Mouse (Mus musculus): Measurements from ENCODE around the gene Gm13283. TPM values are rescaled to one million over a fixed set of nuclear protein-coding genes. Genes with fewer than 3 reads are reported as not detected.
"Not testable (repeated sequence)": the region's sequence is repeated elsewhere in the genome, so short reads cannot be mapped to it uniquely, and the experiment has no call there.

Gene Gm13283
- total RNA-seq, 2 experiments from 2014 or later: 0.20 TPM; not detected in 1

DNA sequence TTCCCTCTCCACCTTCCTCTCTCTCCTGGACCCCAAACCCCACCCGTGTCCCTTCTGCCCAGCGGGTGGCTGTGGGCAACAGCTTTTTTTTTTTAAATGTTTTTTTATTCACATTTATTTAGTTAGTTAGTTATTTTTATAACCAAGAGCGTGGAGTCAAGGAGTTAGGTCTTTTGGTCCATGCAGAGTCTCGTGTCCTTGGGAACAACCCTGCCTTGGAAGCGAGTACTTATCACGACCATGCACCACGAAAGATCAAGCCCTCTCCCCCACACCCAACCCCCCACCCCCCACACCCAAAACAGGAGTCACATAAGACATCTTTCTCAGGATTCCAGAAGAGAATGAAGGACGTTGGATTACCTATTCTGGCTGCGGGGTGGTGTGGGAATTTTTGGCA, 2.4 kb downstream of the Gm13283 start:
- DNase-seq: not testable (repeated sequence)

DNA sequence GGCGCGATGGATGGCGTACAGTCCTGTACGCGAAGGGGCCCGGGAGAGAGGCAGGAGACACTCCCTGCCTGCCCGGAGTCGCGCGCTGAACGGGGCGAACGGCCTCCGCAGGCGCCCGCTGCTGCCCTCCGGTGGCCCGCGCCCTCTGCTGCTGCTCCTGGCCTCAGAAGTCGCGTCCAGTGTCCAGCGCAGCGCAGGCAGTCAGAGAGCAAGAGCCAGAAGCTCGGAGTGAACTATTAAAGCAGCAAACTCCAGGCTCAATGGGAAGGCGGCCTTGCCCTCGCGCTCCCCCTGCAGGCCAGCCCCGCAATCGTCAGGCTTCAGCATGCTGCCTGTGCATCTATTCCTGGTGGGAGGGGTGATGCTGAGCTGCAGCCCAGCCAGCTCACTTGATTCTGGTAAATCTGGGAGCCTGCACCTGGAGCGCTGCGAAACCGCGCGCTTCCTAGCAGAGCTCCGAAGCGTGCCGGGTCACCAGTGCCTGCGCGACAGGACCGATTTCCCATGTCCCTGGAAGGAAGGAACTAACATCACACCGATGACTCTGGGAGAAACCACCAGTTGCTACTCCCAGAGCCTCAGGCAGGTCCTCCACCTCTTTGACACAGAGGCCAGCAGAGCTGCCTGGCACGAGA, 3.6 kb downstream of the Gm13283 start:
- DNase-seq: peak; percentile 65 to 69

GRCm38 (mm10) chr4:88773534-88773933, 13.6 kb downstream of the Gm13283 start, which contains the start of gene Gm13290:
Gene Gm13290 (plus strand): TSS chr4:88773834.
- DNase-seq: not testable (repeated sequence)

DNA sequence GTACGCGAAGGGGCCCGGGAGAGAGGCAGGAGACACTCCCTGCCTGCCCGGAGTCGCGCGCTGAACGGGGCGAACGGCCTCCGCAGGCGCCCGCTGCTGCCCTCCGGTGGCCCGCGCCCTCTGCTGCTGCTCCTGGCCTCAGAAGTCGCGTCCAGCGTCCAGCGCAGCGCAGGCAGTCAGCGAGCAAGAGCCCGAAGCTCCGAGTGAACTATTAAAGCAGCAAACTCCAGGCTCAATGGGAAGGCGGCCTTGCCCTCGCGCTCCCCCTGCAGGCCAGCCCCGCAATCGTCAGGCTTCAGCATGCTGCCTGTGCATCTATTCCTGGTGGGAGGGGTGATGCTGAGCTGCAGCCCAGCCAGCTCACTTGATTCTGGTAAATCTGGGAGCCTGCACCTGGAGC, 16.7 kb downstream of the Gm13283 start, which contains the start of gene Gm13289:
Gene Gm13289 (plus strand): TSS at position 301 of the 400 bp plus-strand sequence.
- DNase-seq: not testable (repeated sequence)

DNA sequence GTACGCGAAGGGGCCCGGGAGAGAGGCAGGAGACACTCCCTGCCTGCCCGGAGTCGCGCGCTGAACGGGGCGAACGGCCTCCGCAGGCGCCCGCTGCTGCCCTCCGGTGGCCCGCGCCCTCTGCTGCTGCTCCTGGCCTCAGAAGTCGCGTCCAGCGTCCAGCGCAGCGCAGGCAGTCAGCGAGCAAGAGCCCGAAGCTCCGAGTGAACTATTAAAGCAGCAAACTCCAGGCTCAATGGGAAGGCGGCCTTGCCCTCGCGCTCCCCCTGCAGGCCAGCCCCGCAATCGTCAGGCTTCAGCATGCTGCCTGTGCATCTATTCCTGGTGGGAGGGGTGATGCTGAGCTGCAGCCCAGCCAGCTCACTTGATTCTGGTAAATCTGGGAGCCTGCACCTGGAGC, 19.6 kb downstream of the Gm13283 start, which contains the start of gene Gm13272:
Gene Gm13272 (plus strand): TSS at position 301 of the 400 bp plus-strand sequence.
- not testable (repeated sequence) for DNase-seq

DNA sequence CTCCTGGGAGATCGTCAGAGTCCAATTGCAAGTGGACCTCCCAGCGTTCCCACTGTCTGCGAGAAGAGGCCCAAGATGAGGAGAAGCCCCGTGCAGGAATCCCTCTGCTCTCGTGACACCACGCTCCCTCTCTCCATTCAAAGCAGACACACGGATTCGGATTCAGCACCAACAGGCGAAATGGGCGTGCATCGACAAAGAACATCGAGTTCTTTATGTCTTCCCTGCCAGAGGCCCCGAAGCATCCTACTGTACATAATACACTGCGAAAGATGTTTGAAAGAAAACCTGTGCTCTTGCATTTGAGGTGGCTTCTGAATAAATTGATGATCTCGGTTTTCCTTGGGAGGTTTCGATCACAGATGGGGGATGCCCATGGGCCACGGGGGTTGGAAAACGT, 20.4 kb downstream of the Gm13283 start:
- not testable (repeated sequence) for DNase-seq

GRCm38 (mm10) chr4:88781831-88782230, 21.9 kb downstream of the Gm13283 start, which contains the start of gene Ifnz:
Gene Ifnz (plus strand): TSS chr4:88782131.
- DNase-seq: not testable (repeated sequence)

- DNase-seq: peak in 1 of 2 experiments; percentile 32
Measured at GRCm38 (mm10) chr4:88782335-88782734, 22.4 kb downstream of the Gm13283 start.

DNA sequence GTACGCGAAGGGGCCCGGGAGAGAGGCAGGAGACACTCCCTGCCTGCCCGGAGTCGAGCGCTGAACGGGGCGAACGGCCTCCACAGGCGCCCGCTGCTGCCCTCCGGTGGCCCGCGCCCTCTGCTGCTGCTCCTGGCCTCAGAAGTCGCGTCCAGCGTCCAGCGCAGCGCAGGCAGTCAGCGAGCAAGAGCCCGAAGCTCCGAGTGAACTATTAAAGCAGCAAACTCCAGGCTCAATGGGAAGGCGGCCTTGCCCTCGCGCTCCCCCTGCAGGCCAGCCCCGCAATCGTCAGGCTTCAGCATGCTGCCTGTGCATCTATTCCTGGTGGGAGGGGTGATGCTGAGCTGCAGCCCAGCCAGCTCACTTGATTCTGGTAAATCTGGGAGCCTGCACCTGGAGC, 25.5 kb downstream of the Gm13283 start, which contains the start of gene Gm13276:
Gene Gm13276 (plus strand): TSS at position 301 of the 400 bp plus-strand sequence.
- DNase-seq: not testable (repeated sequence)

GRCm38 (mm10) chr4:88788402-88788801, 28.5 kb downstream of the Gm13283 start, which contains the start of gene Gm13277:
Gene Gm13277 (plus strand): TSS chr4:88788632.
- DNase-seq: peak; percentile 70

GRCm38 (mm10) chr4:88791250-88791649, 31.3 kb downstream of the Gm13283 start, which contains the start of gene Gm13278:
Gene Gm13278 (plus strand): TSS chr4:88791550.
- DNase-seq: not testable (repeated sequence)

DNA sequence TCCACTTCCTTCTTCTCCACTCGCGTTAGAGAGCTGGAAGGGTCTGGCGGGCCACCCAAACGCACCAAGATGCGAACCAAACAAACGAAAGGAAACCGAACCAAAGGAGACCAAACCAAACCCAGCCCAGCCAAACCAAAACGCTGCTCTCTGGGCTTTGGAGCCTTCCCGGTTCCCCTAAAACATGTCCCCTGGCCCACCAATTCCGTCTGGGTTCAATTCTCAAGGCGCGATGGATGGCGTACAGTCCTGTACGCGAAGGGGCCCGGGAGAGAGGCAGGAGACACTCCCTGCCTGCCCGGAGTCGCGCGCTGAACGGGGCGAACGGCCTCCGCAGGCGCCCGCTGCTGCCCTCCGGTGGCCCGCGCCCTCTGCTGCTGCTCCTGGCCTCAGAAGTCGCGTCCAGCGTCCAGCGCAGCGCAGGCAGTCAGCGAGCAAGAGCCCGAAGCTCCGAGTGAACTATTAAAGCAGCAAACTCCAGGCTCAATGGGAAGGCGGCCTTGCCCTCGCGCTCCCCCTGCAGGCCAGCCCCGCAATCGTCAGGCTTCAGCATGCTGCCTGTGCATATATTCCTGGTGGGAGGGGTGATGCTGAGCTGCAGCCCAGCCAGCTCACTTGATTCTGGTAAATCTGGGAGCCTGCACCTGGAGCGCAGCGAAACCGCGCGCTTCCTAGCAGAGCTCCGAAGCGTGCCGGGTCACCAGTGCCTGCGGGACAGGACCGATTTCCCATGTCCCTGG, 34.2 kb downstream of the Gm13283 start, which contains the start of gene Gm13275:
Gene Gm13275 (plus strand): TSS at position 552 of the 740 bp plus-strand sequence.
- DNase-seq: peak; percentile 2 to 17

- not testable (repeated sequence) for DNase-seq
Measured at GRCm38 (mm10) chr4:88797097-88797496, 37.2 kb downstream of the Gm13283 start, which contains the start of gene Gm13279. Gene Gm13279 (plus strand): TSS chr4:88797397.

DNA sequence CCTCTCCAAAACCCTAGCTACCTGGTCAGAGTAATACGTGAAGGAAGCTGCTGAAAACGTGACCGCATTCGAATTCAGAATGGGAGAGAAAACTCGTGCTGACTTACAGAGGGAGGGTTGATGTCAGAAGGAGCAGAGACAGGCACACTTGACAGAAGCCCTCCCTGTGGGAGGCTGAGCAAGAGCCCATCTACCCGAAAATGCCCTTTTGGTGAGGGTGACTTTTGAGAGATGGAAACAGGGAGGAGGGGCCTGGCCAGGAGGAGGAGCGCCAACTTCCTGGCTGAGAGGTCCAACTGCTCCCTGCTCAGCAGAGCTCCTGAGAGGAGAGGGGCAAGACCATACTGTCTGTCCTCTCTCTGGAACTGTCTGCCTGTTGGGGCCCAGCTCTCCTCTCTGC, 39.4 kb downstream of the Gm13283 start, which contains the start of gene Gm13285:
Gene Gm13285 (plus strand): TSS at position 301 of the 400 bp plus-strand sequence.
- DNase-seq: not testable (repeated sequence)

DNA sequence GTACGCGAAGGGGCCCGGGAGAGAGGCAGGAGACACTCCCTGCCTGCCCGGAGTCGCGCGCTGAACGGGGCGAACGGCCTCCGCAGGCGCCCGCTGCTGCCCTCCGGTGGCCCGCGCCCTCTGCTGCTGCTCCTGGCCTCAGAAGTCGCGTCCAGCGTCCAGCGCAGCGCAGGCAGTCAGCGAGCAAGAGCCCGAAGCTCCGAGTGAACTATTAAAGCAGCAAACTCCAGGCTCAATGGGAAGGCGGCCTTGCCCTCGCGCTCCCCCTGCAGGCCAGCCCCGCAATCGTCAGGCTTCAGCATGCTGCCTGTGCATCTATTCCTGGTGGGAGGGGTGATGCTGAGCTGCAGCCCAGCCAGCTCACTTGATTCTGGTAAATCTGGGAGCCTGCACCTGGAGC, 43.0 kb downstream of the Gm13283 start, which contains the start of gene Gm13287:
Gene Gm13287 (plus strand): TSS at position 301 of the 400 bp plus-strand sequence.
- DNase-seq: not testable (repeated sequence)

DNA sequence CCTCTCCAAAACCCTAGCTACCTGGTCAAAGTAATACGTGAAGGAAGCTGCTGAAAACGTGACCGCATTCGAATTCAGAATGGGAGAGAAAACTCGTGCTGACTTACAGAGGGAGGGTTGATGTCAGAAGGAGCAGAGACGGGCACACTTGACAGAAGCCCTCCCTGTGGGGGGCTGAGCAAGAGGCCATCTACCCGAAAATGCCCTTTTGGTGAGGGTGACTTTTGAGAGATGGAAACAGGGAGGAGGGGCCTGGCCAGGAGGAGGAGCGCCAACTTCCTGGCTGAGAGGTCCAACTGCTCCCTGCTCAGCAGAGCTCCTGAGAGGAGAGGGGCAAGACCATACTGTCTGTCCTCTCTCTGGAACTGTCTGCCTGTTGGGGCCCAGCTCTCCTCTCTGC, 45.3 kb downstream of the Gm13283 start, which contains the start of gene Gm13288:
Gene Gm13288 (plus strand): TSS at position 301 of the 400 bp plus-strand sequence.
- DNase-seq: not testable (repeated sequence)

- DNase-seq: peak; percentile 49 to 57
Measured at GRCm38 (mm10) chr4:88805761-88806160, 45.8 kb downstream of the Gm13283 start.

Other genes with a start within 250 kb of the Gm13283 start
- not detected for gene Ifnb1, start 237.3 kb upstream of the Gm13283 start, total RNA-seq (2021)
- not detected for gene Ifna15, start 201.9 kb upstream of the Gm13283 start, total RNA-seq (2021)
- gene Ifna14, start 188.3 kb upstream of the Gm13283 start, total RNA-seq (2021): not detected
- not detected for gene Ifna9, start 167.7 kb upstream of the Gm13283 start, total RNA-seq (2021)
- gene Ifna12, start 156.7 kb upstream of the Gm13283 start, total RNA-seq (2021): not detected
- gene C87499, start 125.7 kb upstream of the Gm13283 start, total RNA-seq (2021): not detected
- not detected for gene Ifna13, start 115.7 kb upstream of the Gm13283 start, total RNA-seq (2021)
- not detected for gene Ifna16, start 83.2 kb upstream of the Gm13283 start, total RNA-seq (2021)
- not detected for gene Ifna2, start 76.2 kb upstream of the Gm13283 start, total RNA-seq (2021)
- not detected for gene Ifnab, start 68.8 kb upstream of the Gm13283 start, total RNA-seq (2021)
- under 1 TPM; 0.36 to 0.60 TPM for gene Gm26566, start 38.3 kb upstream of the Gm13283 start, total RNA-seq (2021)
- 10 to 100 TPM; 82.5 to 89.7 TPM for gene Klhl9, start 37.7 kb upstream of the Gm13283 start, total RNA-seq (2021)
- gene Gm13271, start 5.3 kb upstream of the Gm13283 start, total RNA-seq (2021): not detected
- gene Gm13290, start 13.7 kb downstream of the Gm13283 start, total RNA-seq (2021): not detected
- not detected for gene Gm13289, start 16.8 kb downstream of the Gm13283 start, total RNA-seq (2021)
- gene Gm13272, start 19.7 kb downstream of the Gm13283 start, total RNA-seq (2021): not detected
- gene Ifnz, start 22.0 kb downstream of the Gm13283 start, total RNA-seq (2021): under 1 TPM in 1 of 2 experiments, not detected in 1; 0.20 TPM
- gene Gm13276, start 25.6 kb downstream of the Gm13283 start, total RNA-seq (2021): not detected
- gene Gm13277, start 28.5 kb downstream of the Gm13283 start, total RNA-seq (2021): not detected
- gene Gm13278, start 31.4 kb downstream of the Gm13283 start, total RNA-seq (2021): not detected
- not detected for gene Gm13275, start 34.4 kb downstream of the Gm13283 start, total RNA-seq (2021)
- not detected for gene Gm13279, start 37.3 kb downstream of the Gm13283 start, total RNA-seq (2021)
- gene Gm13285, start 39.5 kb downstream of the Gm13283 start, total RNA-seq (2021): not detected
- not detected for gene Gm13287, start 43.1 kb downstream of the Gm13283 start, total RNA-seq (2021)
- gene Gm13288, start 45.4 kb downstream of the Gm13283 start, total RNA-seq (2021): under 1 TPM in 1 of 2 experiments, not detected in 1; 0.10 TPM
- not detected for gene Ifna7, start 56.1 kb downstream of the Gm13283 start, total RNA-seq (2021)
- gene Ifna11, start 59.8 kb downstream of the Gm13283 start, total RNA-seq (2021): not detected
- not detected for gene Ifna6, start 67.3 kb downstream of the Gm13283 start, total RNA-seq (2021)
- not detected for gene Ifna5, start 75.4 kb downstream of the Gm13283 start, total RNA-seq (2021)
- gene Ifna4, start 81.7 kb downstream of the Gm13283 start, total RNA-seq (2021): not detected
- not detected for gene Ifna1, start 90.0 kb downstream of the Gm13283 start, total RNA-seq (2021)
- not detected for gene Ifne, start 120.1 kb downstream of the Gm13283 start, total RNA-seq (2021)

Measured in adrenal gland, postnatal 36 days (tissue).